Mouse (Mus musculus) kidney, postnatal 25 days (tissue): ENCODE measurements at regions not wholly inside any gene's neighbourhood (a gene's known extent, or its start where the extent isn't known, plus 50 kb on each side); places are given as distances from the start of the nearest gene placed in this dataset.

ENCODE experiments used
- DNase-seq, 2 experiments: peaks; one replicate each; pipeline ENCODE4 v3.0.0; 2021; ENCODE audit warnings: mixed read lengths in 2 of 2

- peak in 1 of 2 experiments; percentile 30 for DNase-seq
Observed at GRCm38 (mm10) chr4:152725423-152725822, 247.8 kb upstream of the Kcnab2 start.

GRCm38 (mm10) chr4:152724741-152725140 lies 247.1 kb upstream of the Kcnab2 start:
- DNase-seq: peak in 1 of 2 experiments; percentile 10

GRCm38 (mm10) chr4:152724026-152724425 lies 246.4 kb upstream of the Kcnab2 start:
- no peak for DNase-seq

- DNase-seq: no peak
Observed at GRCm38 (mm10) chr4:152720528-152720927, 242.9 kb upstream of the Kcnab2 start.

- no peak for DNase-seq
Observed at GRCm38 (mm10) chr4:152719416-152720127, 241.9 kb upstream of the Kcnab2 start.

- DNase-seq: no peak
Observed at GRCm38 (mm10) chr4:152710339-152710738, 232.7 kb upstream of the Kcnab2 start.

- peak in 1 of 2 experiments; percentile 23 for DNase-seq
Observed at GRCm38 (mm10) chr4:152700217-152700616, 222.5 kb upstream of the Kcnab2 start.

GRCm38 (mm10) chr4:152697247-152697960 lies 219.7 kb upstream of the Kcnab2 start:
- no peak for DNase-seq

- no peak for DNase-seq
Observed at GRCm38 (mm10) chr4:152691735-152692134, 214.1 kb upstream of the Kcnab2 start.

GRCm38 (mm10) chr4:152691302-152691701 lies 213.6 kb upstream of the Kcnab2 start:
- no peak for DNase-seq

- no peak for DNase-seq
Observed at GRCm38 (mm10) chr4:152690766-152691165, 213.1 kb upstream of the Kcnab2 start.

- no peak for DNase-seq
Observed at GRCm38 (mm10) chr4:152689831-152690230, 212.2 kb upstream of the Kcnab2 start.

- DNase-seq: no peak
Observed at GRCm38 (mm10) chr4:152686509-152687081, 208.9 kb upstream of the Kcnab2 start.

GRCm38 (mm10) chr4:152674140-152674539 lies 196.5 kb upstream of the Kcnab2 start:
- no peak for DNase-seq

GRCm38 (mm10) chr4:152663482-152663881 lies 185.8 kb upstream of the Kcnab2 start:
- peak in 1 of 2 experiments; percentile 37 for DNase-seq

GRCm38 (mm10) chr4:152663069-152663468 lies 185.4 kb upstream of the Kcnab2 start:
- DNase-seq: no peak

GRCm38 (mm10) chr4:152662439-152662838 lies 184.8 kb upstream of the Kcnab2 start:
- DNase-seq: no peak

- DNase-seq: no peak
Observed at GRCm38 (mm10) chr4:152650198-152650597, 172.5 kb upstream of the Kcnab2 start.

GRCm38 (mm10) chr4:152647620-152648019 lies 169.9 kb upstream of the Kcnab2 start:
- DNase-seq: peak; percentile 35 to 49

- DNase-seq: no peak
Observed at GRCm38 (mm10) chr4:152647084-152647483, 169.4 kb upstream of the Kcnab2 start.

GRCm38 (mm10) chr4:152637088-152637487 lies 159.4 kb upstream of the Kcnab2 start:
- no peak for DNase-seq

- no peak for DNase-seq
Observed at GRCm38 (mm10) chr4:152633896-152634295, 156.2 kb upstream of the Kcnab2 start.

GRCm38 (mm10) chr4:152628111-152628510 lies 150.4 kb upstream of the Kcnab2 start:
- no peak for DNase-seq
